Mouse (Mus musculus) liver, embryonic 14.5 days (tissue): ENCODE measurements at regions not wholly inside any gene's neighbourhood (a gene's known extent, or its start where the extent isn't known, plus 50 kb on each side); places are given as distances from the start of the nearest gene placed in this dataset.

Source experiments
- CTCF ChIP-seq: IDR thresholded peaks from 2 replicates; pipeline ENCODE4 v1.5.1; 2016; ENCODE audit warnings: antibody characterized with exemption, low read depth, control low read depth
- EP300 ChIP-seq: IDR thresholded peaks from 2 replicates; pipeline ENCODE4 v1.6.1; 2016; ENCODE audit warnings: antibody characterized with exemption, low read depth

DNA sequence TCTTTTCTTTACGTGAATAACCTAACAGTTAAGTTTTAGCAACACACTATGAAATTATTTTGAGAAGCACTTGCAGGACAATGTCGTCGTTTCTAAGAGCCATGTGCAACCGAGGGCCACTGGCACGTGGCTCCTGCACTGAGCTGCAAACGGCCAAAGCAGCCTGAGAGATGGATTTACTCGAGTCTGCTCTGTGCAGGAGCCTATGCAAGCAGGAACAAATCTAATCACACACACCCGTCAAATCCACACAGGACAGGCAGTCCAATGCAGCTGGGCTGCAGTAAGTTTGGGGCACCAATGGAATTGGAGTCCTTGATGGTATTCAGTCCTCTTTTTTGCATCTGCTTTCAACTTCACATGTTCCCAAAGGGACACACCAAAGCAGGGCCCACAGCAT is 118.8 kb upstream of the Cpne8 start:
- TF ChIP-seq CTCF (no peak), EP300 (no peak)
